Mouse (Mus musculus): ENCODE measurements around the gene Gpr179.
"Not testable (repeated sequence)": the region's sequence is repeated elsewhere in the genome, so short reads cannot be mapped to it uniquely, and the experiment has no call there.

Gene Gpr179

DNA sequence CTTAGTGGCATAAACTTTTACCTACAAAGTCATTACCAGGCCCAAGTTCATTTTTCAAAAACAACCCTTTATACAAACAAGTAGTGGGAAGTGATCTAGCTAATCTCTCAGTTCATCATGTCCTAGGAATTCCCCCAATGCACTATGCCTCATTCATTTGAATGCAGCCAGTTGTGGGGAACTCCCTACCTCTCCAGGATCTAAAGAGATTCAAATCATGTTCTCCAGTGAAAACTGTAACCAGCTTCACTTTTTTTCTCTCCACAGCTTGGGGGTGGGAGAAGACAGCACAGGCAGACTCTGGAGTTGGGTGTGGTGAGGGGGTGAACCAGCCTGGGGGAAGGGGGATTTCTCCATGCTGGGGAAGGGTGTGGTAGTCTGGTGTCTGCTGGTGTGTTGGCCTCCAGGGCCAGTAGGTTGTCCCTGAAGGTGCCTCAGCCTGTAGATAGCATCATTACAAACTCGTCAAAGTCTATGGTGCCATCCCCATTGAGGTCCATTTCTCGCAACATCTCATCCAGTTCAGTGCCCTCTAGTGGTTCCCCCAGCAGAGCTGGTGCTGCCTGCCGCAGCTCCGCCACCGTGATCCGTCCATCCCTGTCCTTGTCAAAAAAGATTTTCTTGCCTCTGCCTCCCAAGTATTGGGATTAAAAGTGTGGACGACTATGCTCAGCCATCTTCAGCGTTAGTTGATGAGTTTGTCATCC is 29.8 kb downstream of the Gpr179 start:
- not testable (repeated sequence) for DNase-seq (ENCODE audit: low spot score in 2 of 2)

DNA sequence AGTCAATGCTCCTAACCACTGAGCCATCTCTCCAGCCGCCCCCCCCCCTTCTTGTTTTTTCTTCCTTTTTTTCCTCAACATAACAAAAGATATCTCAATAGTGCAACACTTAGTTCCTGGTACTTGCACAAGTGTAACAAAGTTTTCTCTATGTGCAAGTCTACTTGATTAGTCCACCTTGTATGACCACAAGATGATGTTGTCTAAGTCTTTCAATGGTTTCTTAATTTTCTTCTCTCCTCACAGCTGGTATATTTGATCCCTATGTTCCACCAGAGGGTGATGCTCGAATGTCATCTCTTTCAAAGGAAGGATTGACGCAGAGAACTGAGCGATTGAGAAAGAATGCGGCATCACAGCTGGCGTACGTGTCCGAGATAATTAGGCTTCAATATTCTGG is 30.7 kb downstream of the Gpr179 start:
- no peak for DNase-seq (ENCODE audit: low spot score in 2 of 2)

DNA sequence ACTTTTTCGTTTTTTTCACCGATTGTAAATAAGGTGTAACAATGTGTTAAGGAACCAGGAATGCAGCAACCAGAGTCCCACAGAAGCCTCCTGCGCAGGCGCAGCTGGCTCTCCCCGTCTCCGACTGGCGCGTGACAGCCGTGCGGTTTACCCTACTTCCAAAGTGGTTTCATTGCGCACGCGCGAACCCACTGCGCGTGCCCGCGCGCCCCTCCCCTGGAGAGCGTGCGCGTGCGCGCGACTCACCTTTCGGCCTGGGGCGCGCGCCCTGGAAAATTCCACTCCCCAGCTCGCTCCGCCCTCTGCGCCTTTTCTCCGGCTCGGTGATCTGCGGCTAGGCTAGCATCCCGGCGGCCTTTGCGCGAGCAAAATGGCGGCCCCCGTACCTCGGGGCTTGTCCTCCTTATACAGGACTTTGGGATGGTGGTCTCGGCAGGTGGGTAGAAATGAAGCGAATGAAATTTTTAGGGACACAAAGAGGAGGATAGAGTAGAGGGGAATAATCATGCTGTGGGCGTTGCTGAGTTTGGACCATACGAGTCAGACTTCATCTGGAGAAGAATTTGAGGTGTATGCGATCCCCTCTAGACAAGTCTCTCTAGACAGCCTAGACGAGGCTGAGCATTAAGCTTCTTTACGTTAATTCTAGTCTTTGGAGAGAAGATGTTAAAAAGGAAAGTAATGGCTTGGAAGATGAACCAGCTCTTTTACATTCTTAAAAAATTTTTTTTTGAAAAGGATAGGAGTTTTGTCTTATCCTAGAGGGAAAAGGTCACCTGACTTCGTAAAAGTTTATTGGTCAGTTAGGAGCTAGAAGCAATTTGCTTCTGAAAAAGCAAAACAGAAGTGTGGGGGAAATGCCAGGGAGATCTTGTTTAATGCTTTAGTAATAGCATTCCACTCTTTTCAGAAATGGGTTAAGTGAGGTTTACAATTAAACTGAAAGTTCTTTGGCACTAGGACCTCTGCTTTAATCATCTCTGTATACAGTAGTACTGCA is 36.1 kb downstream of the Gpr179 start, which contains the start of gene Mrpl45:
Mrpl45 (plus strand) TSS at position 213 of the 1,000 bp plus-strand sequence.
- DNase-seq (ENCODE audit: low spot score in 2 of 2), result peak; percentile 96 to 97

DNA sequence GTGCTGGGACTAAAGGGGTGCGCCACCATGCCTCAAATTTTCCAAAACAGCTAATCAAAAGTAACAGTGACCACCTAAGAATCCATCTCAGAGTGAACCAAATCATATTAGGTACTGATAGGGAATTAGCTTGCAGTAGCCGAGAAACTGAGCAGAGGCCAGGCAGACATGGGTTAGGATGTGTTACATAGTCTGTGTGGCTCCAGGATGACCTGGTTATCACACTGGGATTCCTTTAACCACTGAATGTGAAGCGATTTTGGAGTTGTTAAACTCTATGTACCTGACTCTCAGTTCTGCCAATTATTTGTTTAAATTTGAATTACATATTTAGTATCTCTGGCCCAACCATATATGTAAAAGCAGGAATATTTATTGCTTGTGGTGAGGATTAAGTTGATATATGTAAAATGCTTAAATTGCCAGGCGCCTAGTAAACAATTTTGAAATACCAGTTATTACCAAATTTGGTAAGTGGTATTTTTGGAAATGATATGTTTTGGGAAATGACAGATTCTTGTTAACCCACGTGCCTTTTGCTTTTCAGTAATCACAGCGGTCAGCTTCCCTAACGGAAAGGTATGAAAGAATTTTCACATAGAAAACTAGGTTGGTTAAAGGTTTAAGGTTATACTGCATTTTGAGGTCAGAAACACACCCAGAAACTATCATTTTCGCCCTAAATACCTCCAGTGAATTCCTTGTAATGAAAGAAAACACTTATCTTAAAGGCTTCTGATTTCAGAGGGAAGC is 37.0 kb downstream of the Gpr179 start:
- no peak for DNase-seq (ENCODE audit: low spot score in 2 of 2)

DNA sequence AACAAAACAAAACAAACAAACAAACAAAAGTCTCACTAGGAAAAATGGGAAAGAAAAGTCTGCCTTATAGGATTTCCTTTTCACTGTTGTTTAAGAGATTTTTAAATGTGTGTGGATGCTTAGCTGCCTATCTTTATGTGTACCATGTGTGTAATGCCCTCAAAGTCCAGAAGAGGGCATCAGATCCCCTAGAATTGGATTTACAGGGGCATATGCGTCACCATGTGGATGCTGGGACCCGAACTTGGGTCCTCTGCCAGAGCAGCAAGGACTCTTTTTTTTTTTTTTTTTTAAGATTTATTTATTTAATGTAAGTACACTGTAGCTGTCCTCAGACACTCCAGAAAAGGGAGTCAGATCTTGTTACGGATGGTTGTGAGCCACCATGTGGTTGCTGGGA is 37.8 kb downstream of the Gpr179 start:
- DNase-seq (ENCODE audit: low spot score in 2 of 2), result no peak

DNA sequence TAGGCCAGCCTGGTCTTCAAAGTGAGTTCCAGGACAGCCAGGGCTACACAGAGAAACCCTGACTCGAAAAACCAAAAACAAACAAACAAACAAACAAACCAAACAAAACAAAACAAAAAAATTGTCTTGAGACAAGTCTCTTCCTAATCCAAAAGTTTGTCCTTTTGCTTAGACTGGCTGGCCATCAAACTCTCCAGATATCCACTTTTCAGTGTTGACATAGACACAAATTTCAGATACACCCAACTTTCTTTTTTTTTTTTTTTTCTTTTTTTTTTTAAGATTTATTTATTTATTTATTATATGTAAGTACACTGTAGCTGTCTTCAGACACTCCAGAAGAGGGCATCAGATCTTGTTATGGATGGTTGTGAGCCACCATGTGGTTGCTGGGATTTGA is 39.0 kb downstream of the Gpr179 start:
- not testable (repeated sequence) for DNase-seq (ENCODE audit: low spot score in 2 of 2)

DNA sequence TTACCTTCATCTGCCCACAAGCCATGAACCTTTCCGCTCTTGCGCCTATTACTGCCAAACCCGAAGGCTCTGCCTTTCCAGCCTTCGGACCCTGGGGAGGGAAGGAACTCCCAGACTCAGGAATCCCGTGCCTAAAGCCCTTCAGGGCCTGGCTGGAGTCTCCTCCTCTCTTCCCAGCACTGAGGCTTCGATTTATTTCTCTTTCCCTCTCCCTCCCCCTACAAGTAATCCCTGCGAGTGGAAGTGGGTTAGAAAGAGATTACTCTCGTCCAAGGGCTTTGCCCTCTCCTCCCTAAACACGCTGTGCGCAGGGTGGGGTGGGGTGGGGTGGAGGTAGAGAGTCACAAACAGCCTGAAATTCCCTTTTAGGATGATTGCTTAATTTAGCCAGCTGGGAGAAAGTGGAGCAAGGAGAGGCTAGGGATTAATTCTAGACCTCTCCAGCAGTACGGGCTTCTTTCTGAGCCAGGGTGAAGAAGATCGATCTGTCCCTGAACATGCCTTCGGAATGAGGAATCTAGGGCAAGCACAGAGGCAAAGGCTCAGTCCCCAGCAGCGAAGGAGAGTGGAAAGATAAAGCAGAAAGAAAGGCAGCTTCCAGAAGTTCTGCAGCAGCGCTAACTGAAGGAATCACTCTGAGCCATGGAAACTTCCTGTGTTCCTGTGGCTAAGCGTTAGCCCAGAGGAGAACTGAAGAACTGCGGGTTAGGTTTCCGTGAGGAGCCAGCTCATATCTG is 40.8 kb downstream of the Gpr179 start:
- no peak for DNase-seq (ENCODE audit: low spot score in 2 of 2)

DNA sequence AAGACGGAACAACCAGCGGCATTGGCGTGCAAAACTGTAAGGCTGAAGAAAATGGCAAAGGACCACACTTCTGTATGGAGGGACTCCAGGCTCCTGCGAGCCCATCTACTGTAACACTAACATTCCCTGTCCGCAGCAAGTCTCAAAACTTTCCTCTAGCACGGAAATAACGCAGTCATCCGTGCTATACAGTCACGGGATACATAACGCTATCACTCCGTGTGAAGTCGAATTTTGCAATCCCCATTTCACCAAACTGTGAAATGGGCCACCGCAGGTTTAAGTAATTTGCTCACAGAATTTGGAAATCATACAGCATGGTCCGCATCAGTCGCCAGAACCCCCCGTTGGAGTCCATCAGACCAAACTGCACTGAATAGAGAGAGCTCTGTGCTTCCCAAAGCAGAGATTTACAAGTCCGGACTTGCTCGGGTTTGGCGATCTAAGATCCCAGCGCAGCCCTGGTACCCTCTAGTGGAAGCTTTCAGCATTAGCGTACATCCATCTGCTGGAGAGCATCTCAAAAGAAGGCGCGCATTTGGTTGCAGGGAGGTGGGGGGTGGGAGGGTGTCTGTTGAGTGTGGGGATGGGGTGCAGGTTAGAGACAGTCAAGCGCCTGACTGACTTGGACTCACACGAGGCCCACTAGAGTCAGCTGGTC is 41.8 kb downstream of the Gpr179 start:
- peak; percentile 59 to 72 for DNase-seq (ENCODE audit: low spot score in 2 of 2)

DNA sequence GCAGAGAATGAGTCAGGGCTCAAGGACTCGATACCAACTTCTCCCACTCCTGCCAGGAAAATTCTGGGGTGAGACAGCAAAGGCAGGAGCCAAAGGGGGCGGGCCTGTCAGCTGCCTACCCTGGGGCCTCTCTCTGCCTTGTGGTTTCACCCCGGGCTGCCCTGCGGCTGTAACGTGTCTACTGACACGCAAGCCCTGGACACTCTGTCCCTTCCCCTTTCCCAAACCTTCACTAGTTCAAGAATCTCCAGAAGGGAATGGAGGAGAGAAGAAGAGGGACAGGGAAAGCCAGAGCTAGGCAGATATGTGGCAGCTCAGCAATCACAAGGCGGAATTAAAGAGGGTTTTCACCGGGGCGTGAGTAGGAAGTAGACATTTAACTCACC is 42.4 kb downstream of the Gpr179 start:
- DNase-seq (ENCODE audit: low spot score in 2 of 2), result no peak

DNA sequence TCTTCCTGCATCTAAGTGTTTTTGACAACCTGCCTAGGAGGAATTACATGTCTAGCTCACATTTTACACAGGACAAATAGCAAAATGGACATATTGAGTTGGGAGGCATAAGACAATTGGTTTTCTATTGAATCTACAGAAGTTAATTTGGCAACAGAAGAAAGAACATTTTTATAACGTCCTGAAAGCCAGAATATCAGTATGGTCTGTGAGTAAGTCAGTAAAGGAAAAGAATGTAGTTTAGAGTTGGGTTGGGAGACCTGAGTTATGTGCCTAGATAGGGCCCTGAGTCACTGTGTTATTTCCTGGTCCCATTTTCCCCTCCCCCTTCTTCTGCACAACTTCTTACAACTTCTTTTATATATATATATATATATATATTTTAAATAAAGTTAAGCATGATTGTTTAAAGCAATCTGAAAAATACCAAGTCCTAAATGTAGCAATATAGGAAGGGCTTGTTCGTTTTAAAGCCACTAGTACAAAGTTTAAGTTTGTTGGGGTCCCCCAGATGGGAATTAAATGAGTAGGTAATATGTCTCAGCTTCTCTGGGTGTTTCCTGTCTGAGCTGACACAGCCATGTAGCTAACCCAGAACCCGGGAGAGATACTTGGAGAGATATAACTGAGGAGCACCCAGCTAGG is 42.9 kb downstream of the Gpr179 start:
- DNase-seq (ENCODE audit: low spot score in 2 of 2), result no peak

DNA sequence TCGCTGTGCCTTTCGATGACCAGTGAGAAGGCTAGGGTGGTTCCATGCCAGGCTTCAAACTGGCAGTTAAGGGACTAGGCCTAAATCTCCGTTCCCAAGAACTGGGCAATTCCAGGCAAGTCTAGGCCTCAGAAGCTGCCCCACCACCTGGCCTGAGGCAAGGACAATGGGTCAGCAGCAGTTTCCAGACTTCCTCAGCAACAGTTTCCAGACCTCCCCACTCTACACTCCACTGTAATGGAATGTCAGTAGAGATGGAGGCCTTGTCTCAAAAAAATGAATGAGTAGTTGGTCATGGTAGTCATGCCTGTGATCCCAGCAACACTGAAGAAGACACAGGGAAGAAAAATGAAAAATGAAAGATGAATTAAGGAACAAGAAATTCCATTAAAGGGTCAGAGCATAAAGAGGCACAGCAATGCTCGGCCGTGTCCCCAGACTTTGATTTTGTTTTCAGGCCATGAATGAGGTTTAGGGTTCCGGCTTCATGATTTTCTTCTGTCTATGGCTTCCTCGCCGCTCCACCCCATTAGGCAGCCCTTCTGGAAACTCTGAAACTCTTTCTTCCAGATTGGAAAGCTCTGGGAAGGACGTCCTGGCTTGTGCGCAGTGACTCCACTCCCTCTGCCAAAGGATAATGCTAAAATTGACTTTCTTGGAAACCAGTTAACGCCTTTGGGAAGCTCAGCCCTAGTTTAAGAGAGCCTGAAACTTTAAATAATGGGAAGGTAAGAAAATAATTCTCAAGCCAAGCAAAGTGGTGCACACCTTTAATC is 44.4 kb downstream of the Gpr179 start:
- DNase-seq (ENCODE audit: low spot score in 2 of 2), result no peak

DNA sequence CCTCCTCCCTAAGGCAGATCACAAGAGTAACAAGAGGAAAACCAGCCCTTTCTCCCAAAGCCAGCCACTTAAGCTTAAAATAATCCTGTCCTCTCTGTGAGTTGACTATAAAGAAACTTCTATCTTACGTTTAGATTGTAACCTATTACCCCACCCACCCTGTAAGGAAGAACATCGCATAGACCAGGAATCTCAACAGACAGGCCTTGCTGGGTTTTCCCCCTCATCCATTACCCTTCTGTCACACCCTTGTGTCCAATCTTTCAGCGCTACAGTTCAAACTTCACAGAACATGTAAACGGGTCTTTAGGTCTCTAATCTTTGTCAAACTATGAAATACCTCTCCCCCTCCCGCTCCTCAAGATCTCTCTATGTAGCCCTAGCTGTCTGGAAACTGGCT is 47.2 kb downstream of the Gpr179 start:
- DNase-seq (ENCODE audit: low spot score in 2 of 2), result no peak

DNA sequence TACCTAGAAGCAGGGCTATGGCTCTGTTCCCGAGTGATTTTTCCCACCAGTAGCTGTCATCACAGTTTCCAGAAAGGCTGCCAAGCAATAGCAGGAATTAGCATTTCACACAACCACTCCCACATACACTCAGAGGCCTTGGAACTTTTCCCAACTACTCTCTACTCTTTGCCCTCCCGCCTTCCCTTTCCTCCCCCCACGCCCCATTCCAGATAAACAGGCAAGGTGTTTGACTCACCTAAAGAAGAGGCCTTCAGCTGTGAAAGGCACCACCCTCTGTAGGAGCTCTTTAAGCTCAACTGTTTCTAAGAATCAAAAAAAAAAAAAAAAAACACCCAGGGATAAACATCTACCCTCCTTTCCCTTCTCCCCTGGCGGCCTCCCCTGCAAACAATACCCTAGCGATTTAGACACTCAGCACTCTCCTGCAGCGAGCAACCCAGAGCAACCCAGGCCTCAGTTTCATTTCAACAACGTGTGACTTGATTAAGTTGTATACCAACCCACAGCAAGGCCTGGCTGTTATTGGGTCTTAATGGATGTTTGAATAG is 49.6 kb downstream of the Gpr179 start:
- no peak for DNase-seq (ENCODE audit: low spot score in 2 of 2)

DNA sequence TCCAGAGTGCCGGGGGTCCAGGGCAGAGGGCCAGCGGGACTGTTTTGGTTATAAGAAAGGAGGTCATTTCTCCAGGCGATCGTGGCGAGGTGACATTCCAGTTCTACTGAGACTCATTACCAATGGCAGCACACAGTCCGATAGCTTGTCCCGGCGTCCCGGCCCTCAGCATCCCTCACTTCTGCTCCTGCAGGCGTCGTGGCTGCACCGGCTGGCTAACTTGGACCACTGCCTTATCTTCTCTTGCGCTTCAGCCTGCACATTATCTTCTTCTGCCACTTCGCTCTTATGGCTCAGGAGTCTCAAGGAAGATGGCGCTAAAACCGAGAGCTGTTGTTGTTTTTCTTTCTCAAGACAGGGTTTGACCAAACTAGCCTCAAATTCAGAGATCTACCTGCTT is 50.5 kb downstream of the Gpr179 start:
- DNase-seq (ENCODE audit: low spot score in 2 of 2), result no peak

DNA sequence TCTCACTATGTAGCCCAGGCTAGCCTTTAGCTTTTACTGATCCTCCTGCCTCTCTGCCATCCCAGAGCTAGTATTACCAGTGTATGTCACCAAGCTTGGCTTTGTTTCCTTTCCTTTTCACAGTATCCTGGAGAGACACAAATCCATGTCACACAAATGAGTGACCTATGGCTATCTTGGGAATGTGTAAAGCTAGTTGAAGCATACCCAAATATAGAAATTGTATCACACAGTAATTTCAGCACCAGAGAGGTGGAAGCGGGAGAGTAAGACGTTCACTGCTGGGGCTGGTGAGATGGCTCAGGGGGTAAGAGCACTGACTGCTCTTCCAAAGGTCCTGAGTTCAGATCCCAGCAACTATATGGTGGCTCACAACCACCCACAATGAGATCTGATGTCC is 51.9 kb downstream of the Gpr179 start:
- no peak for DNase-seq (ENCODE audit: low spot score in 2 of 2)

DNA sequence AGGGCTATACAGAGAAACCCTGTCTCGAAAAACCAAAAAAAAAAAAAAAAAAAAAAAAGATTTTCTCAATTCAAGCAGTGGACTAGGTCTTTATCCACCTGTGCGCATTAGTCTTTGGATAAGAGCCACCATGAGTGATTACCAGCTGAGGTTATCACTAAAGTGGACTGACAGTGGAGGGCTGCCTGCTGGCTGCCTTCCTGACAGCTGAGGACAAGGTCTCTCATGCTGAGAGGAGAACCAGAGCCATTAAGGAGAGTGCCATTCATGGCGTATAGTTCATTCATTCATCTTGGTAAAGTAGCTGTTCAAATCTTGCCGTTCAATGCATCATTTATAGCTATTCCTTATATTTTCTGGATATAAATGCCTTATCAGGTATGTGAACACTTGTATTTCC is 55.3 kb downstream of the Gpr179 start:
- no peak for DNase-seq (ENCODE audit: low spot score in 2 of 2)

DNA sequence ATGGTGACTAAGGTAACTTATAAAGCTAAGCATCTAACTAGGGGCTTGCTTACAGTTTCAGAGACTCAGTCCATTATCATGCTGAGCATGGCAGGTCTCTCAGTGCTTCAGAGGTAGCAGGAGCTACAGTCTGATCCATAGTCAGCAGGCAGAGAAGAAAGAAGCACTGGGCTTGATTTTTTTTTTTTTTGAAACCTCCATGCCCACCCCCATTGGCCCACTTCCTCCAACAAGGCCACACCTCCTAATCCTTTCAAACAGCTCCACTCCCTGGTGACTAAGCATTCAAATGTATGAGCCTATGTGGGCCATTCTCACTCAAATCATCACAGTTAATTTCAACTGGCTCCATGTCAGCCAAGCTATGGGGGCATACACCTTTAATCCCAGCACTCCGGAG is 59.1 kb downstream of the Gpr179 start:
- no peak for DNase-seq (ENCODE audit: low spot score in 2 of 2)

DNA sequence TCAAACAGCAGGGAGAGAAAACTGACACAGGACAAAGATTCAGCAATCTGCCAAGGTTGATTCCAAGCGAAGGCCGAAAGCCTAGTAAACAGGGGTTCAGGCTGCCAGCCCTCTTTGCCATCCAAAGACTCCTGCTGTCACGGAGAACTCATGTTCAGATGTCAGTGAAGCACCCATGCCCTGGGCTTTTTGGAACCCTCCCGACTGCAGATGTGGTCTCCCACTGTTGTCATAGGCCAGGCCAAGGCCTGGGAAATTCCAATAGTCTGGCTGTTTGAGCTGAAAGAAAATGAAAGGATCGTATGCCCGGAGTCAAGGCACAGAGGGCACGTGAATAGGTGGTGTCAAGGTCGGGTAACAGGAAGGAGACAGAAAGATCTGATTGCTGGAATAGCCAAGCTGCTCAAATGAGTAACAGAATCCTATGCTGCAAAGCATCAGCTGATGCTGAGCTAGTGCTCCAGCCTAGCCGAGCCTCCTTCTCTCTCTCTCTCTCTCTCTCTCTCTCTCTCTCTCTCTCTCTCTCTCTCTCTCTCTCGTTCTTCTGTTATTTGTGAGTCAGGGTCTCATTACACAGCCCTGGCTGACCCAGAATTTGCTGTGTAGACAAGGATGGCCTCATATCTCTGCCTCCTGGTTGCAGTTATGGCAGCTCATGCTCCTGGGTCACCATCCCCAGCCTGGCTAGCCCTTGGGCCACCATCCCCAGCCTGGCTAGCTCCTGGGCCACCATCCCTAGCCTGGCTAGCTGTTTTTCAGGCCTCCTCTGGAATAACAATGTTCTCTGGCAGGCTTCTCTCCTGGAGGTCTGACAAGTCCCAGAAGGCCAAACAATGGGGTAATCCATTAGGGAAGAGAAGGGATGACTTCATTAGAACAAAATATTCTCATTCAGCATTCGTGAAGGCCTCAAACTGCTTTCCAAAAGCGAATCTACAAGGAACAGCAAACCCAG is 62.3 kb downstream of the Gpr179 start:
- DNase-seq (ENCODE audit: low spot score in 2 of 2), result no peak
